Mouse (Mus musculus) liver, embryonic 14.5 days (tissue): Measurements from ENCODE around the gene Lysmd2.

Source experiments
- CTCF ChIP-seq: IDR thresholded peaks from 2 replicates; pipeline ENCODE4 v1.5.1; 2016; ENCODE audit warnings: antibody characterized with exemption, low read depth, control low read depth
- EP300 ChIP-seq: IDR thresholded peaks from 2 replicates; pipeline ENCODE4 v1.6.1; 2016; ENCODE audit warnings: antibody characterized with exemption, low read depth

GRCm38 (mm10) chr9:75610571-75611493 lies 14.7 kb upstream of the Lysmd2 start, which contains the start of gene Tmod2:
- no peak for TF ChIP-seq EP300
- no peak for TF ChIP-seq CTCF
